Mouse (Mus musculus) layer of hippocampus, adult 11-12 months (tissue): ENCODE results near the gene Ccdc28a.
A peak's percentile ranks its signal among the peaks of the same experiment; 100 is the strongest.

Experiments used
- DNase-seq: peaks from one replicate; pipeline ENCODE4 v3.0.0; 2022; ENCODE audit warnings: low spot score

Gene Ccdc28a

GRCm38 (mm10) chr10:18234560-18235401 lies at the start of gene Ccdc28a:
Gene Ccdc28a (minus strand): TSS chr10:18234998.
- DNase-seq: peak; percentile 96

- no peak for DNase-seq
These were observed 49.2 kb upstream of the Ccdc28a start for GRCm38 (mm10) chr10:18283991-18284390.

- no peak for DNase-seq
These were observed 41.4 kb upstream of the Ccdc28a start for GRCm38 (mm10) chr10:18276090-18276734.

- DNase-seq: no peak
These were observed 16.5 kb upstream of the Ccdc28a start for GRCm38 (mm10) chr10:18251345-18251744.

- no peak for DNase-seq
These were observed 8.8 kb upstream of the Ccdc28a start for GRCm38 (mm10) chr10:18243614-18244013.

GRCm38 (mm10) chr10:18237191-18237590 lies 2.4 kb upstream of the Ccdc28a start:
- no peak for DNase-seq

GRCm38 (mm10) chr10:18236328-18236927 lies 1.6 kb upstream of the Ccdc28a start:
- DNase-seq: no peak

- DNase-seq: no peak
These were observed 577 bp upstream of the Ccdc28a start for GRCm38 (mm10) chr10:18235402-18235747.

GRCm38 (mm10) chr10:18233891-18234290 lies 907 bp downstream of the Ccdc28a start:
- no peak for DNase-seq

GRCm38 (mm10) chr10:18224386-18224785 lies 10.4 kb downstream of the Ccdc28a start:
- peak; percentile 47 for DNase-seq

- DNase-seq: no peak
These were observed 15.4 kb downstream of the Ccdc28a start for GRCm38 (mm10) chr10:18219351-18219750.

GRCm38 (mm10) chr10:18214124-18214523 lies 20.7 kb downstream of the Ccdc28a start:
- no peak for DNase-seq

- no peak for DNase-seq
These were observed 21.4 kb downstream of the Ccdc28a start for GRCm38 (mm10) chr10:18213373-18213772.

GRCm38 (mm10) chr10:18210726-18211125 lies 24.1 kb downstream of the Ccdc28a start, which contains the start of gene Ect2l:
Gene Ect2l (minus strand): TSS chr10:18210890.
- DNase-seq: no peak

- no peak for DNase-seq
These were observed 24.7 kb downstream of the Ccdc28a start for GRCm38 (mm10) chr10:18210119-18210518.

GRCm38 (mm10) chr10:18204067-18204466 lies 30.7 kb downstream of the Ccdc28a start:
- no peak for DNase-seq

- DNase-seq: no peak
These were observed 32.4 kb downstream of the Ccdc28a start for GRCm38 (mm10) chr10:18202401-18202800.

- no peak for DNase-seq
These were observed 34.1 kb downstream of the Ccdc28a start for GRCm38 (mm10) chr10:18200656-18201055.

GRCm38 (mm10) chr10:18199919-18200318 lies 34.9 kb downstream of the Ccdc28a start:
- no peak for DNase-seq

GRCm38 (mm10) chr10:18198286-18199015 lies 36.3 kb downstream of the Ccdc28a start:
- no peak for DNase-seq

GRCm38 (mm10) chr10:18197206-18197979 lies 37.4 kb downstream of the Ccdc28a start:
- peak; percentile 90 for DNase-seq
